Comparison of ENCODE assay signal across 10 mouse cellular contexts in the genomic region with DNA sequence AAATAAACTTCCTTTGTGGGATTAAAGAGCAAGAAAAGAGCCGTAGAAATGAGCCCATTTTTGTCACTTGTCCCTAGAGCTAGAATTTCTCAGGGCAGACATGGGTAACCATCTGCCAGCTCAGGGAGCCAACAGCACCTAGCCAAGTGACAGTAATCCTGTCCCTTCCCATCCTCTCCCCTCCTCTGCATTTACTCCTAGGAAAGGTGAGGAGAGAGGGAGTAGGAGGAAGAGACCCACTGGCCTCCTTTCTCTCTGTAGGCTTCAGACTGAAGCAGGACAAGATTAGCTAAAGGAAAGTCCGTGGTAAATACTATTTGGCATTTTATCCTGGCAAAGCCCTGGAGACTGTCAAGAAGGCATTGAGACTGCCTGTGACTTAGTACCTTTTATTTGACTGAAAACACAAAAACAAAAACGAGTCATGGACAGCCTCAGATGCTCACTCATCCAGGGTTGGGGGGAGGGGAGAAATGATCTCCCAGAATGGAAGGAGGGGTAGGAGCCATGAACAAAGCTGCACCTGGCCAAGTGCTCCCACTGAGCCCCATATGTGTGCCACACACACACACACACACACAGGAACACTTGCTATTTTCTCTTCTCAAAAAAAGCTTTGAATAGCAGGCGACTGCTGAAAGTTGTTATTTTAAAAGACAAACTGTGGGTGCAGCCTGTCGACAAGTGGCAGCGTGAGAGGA.
DNase-seq lines count a peak whose midpoint lies in the region; ATAC-seq and TF ChIP-seq lines count a peak whose summit lies in the region.
"Had no signal": no experiment of that assay in that cellular context is flagged by ENCODE, and none has a peak within 500 bp of the region (broad histone marks: within the 10 kb centered on the region; RNA-seq: fewer than 3 reads in every experiment).

No protein-coding gene starts in this region.

- TF ChIP-seq POLR2A in heart, adult 2 months (IDR thresholded peaks at IDR 0.05; ENCODE audit: insufficient read depth, low read depth, low read length) = no peak

- H3K79me2 ChIP-seq in heart, adult 2 months (replicated peaks; ENCODE audit: control insufficient read depth, insufficient read depth, low read length) = no peaks in the 10 kb centered on the region

- ATAC-seq in liver, postnatal 0 days = no peak

- H3K9ac ChIP-seq in liver, postnatal 0 days (replicated peaks) = no peak overlapping the region
- H3K9ac ChIP-seq in heart, adult 2 months (ENCODE audit: low read depth, low read length) = no peak overlapping the region
- H3K9ac ChIP-seq: embryonic facial prominence, embryonic 12.5 days had no signal

- TF ChIP-seq CTCF in liver, postnatal 0 days (IDR thresholded peaks at IDR 0.05; ENCODE audit: low read depth) = no peak
- TF ChIP-seq CTCF in heart, adult 2 months (IDR thresholded peaks at IDR 0.05) = no peak

- H3K27me3 ChIP-seq in midbrain, embryonic 10.5 days (ENCODE audit: low read depth, poor library complexity, severe bottlenecking) = peaks cover 2% of the 10 kb centered on the region; the same call in 1 of the 2 replicates
- H3K27me3 ChIP-seq in liver, postnatal 0 days (ENCODE audit: insufficient read depth, low read length) = no peaks in the 10 kb centered on the region
- H3K27me3 ChIP-seq in heart, adult 2 months (ENCODE audit: control insufficient read depth, insufficient read depth, low read length) = no peaks in the 10 kb centered on the region
- H3K27me3 ChIP-seq: embryonic facial prominence, embryonic 12.5 days had no signal

- H3K36me3 ChIP-seq in midbrain, embryonic 10.5 days = no peaks in the 10 kb centered on the region
- H3K36me3 ChIP-seq in liver, postnatal 0 days (replicated peaks; ENCODE audit: insufficient read depth, low read length) = no peaks in the 10 kb centered on the region
- H3K36me3 ChIP-seq in heart, adult 2 months (ENCODE audit: control insufficient read depth, insufficient read depth, low read length) = no peaks in the 10 kb centered on the region
- H3K36me3 ChIP-seq: embryonic facial prominence, embryonic 12.5 days had no signal

- H3K4me2 ChIP-seq in liver, postnatal 0 days (ENCODE audit: low read depth, low read length) = no peak overlapping the region
- H3K4me2 ChIP-seq: embryonic facial prominence, embryonic 12.5 days had no signal

- no peak for TF ChIP-seq EP300 in liver, postnatal 0 days (IDR thresholded peaks at IDR 0.05; ENCODE audit: low read depth)
- no peak for TF ChIP-seq EP300 in heart, adult 2 months (IDR thresholded peaks at IDR 0.05; ENCODE audit: insufficient read depth, low read depth, low read length)

- 44% methylated on average over 6 of the region's 6 CpGs for WGBS in midbrain, embryonic 10.5 days
- 67% methylated on average over 6 of the region's 6 CpGs for WGBS in liver, postnatal 0 days (ENCODE audit: insufficient replicate concordance)
- WGBS in heart, adult 2 months = 53% methylated on average over 6 of the region's 6 CpGs

- H3K4me1 ChIP-seq in midbrain, embryonic 10.5 days = peaks cover 26% of the 10 kb centered on the region
- no peaks in the 10 kb centered on the region for H3K4me1 ChIP-seq in liver, postnatal 0 days (ENCODE audit: insufficient read depth)
- no peaks in the 10 kb centered on the region for H3K4me1 ChIP-seq in heart, adult 2 months (ENCODE audit: control insufficient read depth, insufficient read depth, low read length)
- H3K4me1 ChIP-seq: embryonic facial prominence, embryonic 12.5 days had no signal

- peak overlapping the region; percentile 39 for H3K27ac ChIP-seq in midbrain, embryonic 10.5 days (replicated peaks)
- H3K27ac ChIP-seq in liver, postnatal 0 days (ENCODE audit: low read depth) = no peak overlapping the region
- no peak overlapping the region for H3K27ac ChIP-seq in heart, adult 2 months
- H3K27ac ChIP-seq: embryonic facial prominence, embryonic 12.5 days; left cerebral cortex, adult 2 months had no signal

- intact Hi-C loops in heart, adult 2 months (cut with DNase I) = no loop called here

- no peak overlapping the region for H3K4me3 ChIP-seq in midbrain, embryonic 10.5 days
- no peak overlapping the region for H3K4me3 ChIP-seq in liver, postnatal 0 days (ENCODE audit: low read depth, low read length)
- no peak overlapping the region for H3K4me3 ChIP-seq in heart, adult 2 months
- H3K4me3 ChIP-seq: embryonic facial prominence, embryonic 12.5 days; left cerebral cortex, adult 2 months had no signal

- peak; percentile 44 for DNase-seq in retina, postnatal 1 day
- DNase-seq in retina, embryonic 14.5 days (ENCODE audit: low spot score) = no peak
- DNase-seq in frontal cortex, postnatal 10 days (ENCODE audit: low spot score in 2 of 2) = peak; percentile 8 to 15
- no peak for DNase-seq in midbrain, embryonic 10.5 days (ENCODE audit: low spot score)
- peak; percentile 18 for DNase-seq in thymus, postnatal 25 days
- no peak for DNase-seq in liver, postnatal 0 days
- DNase-seq in kidney, postnatal 4 days = no peak
- no peak for DNase-seq in heart, adult 2 months

- H3K9me3 ChIP-seq in midbrain, embryonic 10.5 days (replicated peaks) = no peaks in the 10 kb centered on the region
- H3K9me3 ChIP-seq in liver, postnatal 0 days (ENCODE audit: low read length) = no peaks in the 10 kb centered on the region
- H3K9me3 ChIP-seq: embryonic facial prominence, embryonic 12.5 days had no signal

Comparison
In these comparisons a context has a peak if more than half of its experiments do, and no peak if none do; other contexts are left out.
1. DNase-seq: peak in retina, postnatal 1 day (single experiment), frontal cortex, postnatal 10 days (2 of 2) and thymus, postnatal 25 days (single experiment); none in retina, embryonic 14.5 days (single experiment), midbrain, embryonic 10.5 days (single experiment), liver, postnatal 0 days (single experiment), kidney, postnatal 4 days (0 of 2) and heart, adult 2 months (0 of 2).